Mouse (Mus musculus) stomach, embryonic 14.5 days (tissue): ENCODE data around the gene Atp1b3. TPM values are rescaled to one million over a fixed set of nuclear protein-coding genes. Genes with fewer than 3 reads are reported as not detected.

Experiments used
- ATAC-seq: fragments of 200-750 bp; cut with Nextera tagmentation; 2 replicates; pipeline ENCODE4 v1.8.0; 2017; ENCODE audit warnings: low read depth, moderate TSS enrichment; ENCODE audit not compliant: insufficient number of reproducible peaks, insufficient read depth, low FRiP score
- H3K27ac ChIP-seq: fragments of 300-500 bp; sonication (generic); 2 replicates; pipeline ENCODE4 v1.5.1; 2014; ENCODE audit warnings: mild to moderate bottlenecking, low read length, moderate library complexity, mixed read lengths
- H3K27me3 ChIP-seq: fragments of 300-500 bp; sonication (generic); 2 replicates; pipeline ENCODE4 v1.6.1; 2014; ENCODE audit warnings: low read length, control low read depth, mixed read lengths; ENCODE audit not compliant: control insufficient read depth, insufficient read depth
- H3K36me3 ChIP-seq: fragments of 300-500 bp; sonication (generic); 2 replicates; pipeline ENCODE4 v1.6.1; 2014; ENCODE audit warnings: mild to moderate bottlenecking, control low read depth, low read length, moderate library complexity, mixed read lengths; ENCODE audit not compliant: control insufficient read depth, insufficient read depth
- H3K4me1 ChIP-seq: fragments of 300-500 bp; sonication (generic); 2 replicates; pipeline ENCODE4 v1.6.1; 2014; ENCODE audit warnings: low read length, control low read depth, mixed read lengths; ENCODE audit not compliant: control insufficient read depth, insufficient read depth
- H3K4me2 ChIP-seq: fragments of 300-500 bp; sonication (generic); replicated peaks from 2 replicates; pipeline ENCODE4 v1.6.1; 2014; ENCODE audit warnings: low read depth, low read length, control low read depth
- H3K4me3 ChIP-seq: fragments of 300-500 bp; sonication (generic); 2 replicates; pipeline ENCODE4 v1.5.1; 2014; ENCODE audit warnings: low read depth, low read length, control low read depth
- H3K9ac ChIP-seq: fragments of 300-500 bp; sonication (generic); replicated peaks from 2 replicates; pipeline ENCODE4 v1.6.1; 2014; ENCODE audit warnings: low read depth, mild to moderate bottlenecking, control low read depth, low read length, moderate library complexity, mixed read lengths
- H3K9me3 ChIP-seq: fragments of 300-500 bp; sonication (generic); 2 replicates; pipeline ENCODE4 v1.6.1; 2016; ENCODE audit warnings: low read depth, low read length, control low read depth; ENCODE audit not compliant: control insufficient read depth
- WGBS: fragments of 180-500 bp; shearing (Covaris S2); extraction: QIAGEN DNeasy Blood & Tissue Kit; methylation state at CpG from one replicate; pipeline ENCODE4 v1.1.7; 2014; 5-methylcytosine and 5-hydroxymethylcytosine counted together
- polyA plus RNA-seq: library from polyadenylated mRNA; unstranded; fragments of >200 nt; fragmentation: Nextera tagmentation; extraction: Ambion mirVana; gene quantifications from 2 replicates; pipeline ENCODE4 v1.2.1, GENCODE M21; 2014

The Atp1b3 gene
- polyA plus RNA-seq, 1 experiment from 2014 or later, result 160 TPM

DNA sequence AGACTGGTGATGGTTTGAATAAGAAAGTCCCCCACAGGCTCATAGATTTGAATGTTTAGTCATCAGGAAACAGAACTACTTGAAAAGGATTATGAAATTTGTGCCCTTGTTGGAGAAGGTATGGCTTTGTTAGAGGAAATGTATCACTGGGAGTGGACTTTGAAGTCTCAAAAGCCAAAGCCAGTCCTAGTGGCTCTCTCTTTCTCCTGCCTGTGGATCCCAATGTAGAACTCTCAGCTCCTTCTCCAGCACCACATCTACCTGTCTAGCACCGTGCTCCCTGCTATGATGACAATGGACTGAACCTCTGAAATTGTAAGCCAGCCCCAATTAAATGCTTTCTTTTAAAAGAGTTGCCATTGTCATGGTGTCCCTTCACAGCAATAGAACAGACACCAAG, 12.9 kb upstream of the Atp1b3 start:
- Histone ChIP-seq H3K9me3 (no peaks in the 10 kb centered on the region), H3K4me2 (no peak overlapping the region), H3K36me3 (no peaks in the 10 kb centered on the region), H3K4me3 (no peak overlapping the region), H3K9ac (no peak overlapping the region), H3K27me3 (no peaks in the 10 kb centered on the region), H3K4me1 (0 out of 2 replicates have a peak, but pooled peaks cover 3% of the 10 kb centered on the region), H3K27ac (no peak overlapping the region)
- ATAC-seq, result no peak
- 82% methylated on average over 1 of the region's 1 CpGs for WGBS

DNA sequence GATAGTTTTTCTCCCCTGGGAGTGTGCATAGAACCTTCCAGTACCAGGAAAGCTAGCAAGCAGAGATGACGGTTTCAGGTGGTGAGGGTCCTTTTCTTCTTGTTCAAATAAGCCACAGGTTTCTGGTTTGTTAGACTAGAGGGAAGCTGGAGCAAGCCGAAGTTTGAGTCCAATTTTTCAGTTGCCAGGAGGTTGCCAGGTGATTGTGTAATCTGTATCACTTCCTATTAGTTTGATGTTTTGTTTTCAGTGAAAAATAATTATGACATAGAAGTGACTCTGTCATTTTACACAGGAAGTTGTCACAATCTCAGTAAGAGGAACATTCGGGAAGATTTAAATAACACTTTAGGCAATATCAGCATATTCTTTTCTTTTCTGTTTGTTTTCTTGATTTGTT, 11.6 kb upstream of the Atp1b3 start:
- Histone ChIP-seq H3K36me3 (no peaks in the 10 kb centered on the region), H3K27ac (no peak overlapping the region), H3K27me3 (no peaks in the 10 kb centered on the region), H3K4me2 (no peak overlapping the region), H3K9me3 (no peaks in the 10 kb centered on the region), H3K9ac (no peak overlapping the region), H3K4me3 (no peak overlapping the region), H3K4me1 (no peaks in the 10 kb centered on the region; the same call in 1 of the 2 replicates)
- WGBS, result 70% methylated on average over 3 of the region's 3 CpGs
- no peak for ATAC-seq

GRCm38 (mm10) chr9:96371075-96371474, 6.8 kb upstream of the Atp1b3 start:
- Histone ChIP-seq H3K36me3 (no peaks in the 10 kb centered on the region), H3K4me3 (no peak overlapping the region), H3K4me1 (no peaks in the 10 kb centered on the region; the same call in 1 of the 2 replicates), H3K9me3 (no peaks in the 10 kb centered on the region), H3K27ac (no peak overlapping the region), H3K27me3 (no peaks in the 10 kb centered on the region), H3K4me2 (no peak overlapping the region), H3K9ac (no peak overlapping the region)
- ATAC-seq, result no peak
- 70% methylated on average over 5 of the region's 5 CpGs for WGBS

DNA sequence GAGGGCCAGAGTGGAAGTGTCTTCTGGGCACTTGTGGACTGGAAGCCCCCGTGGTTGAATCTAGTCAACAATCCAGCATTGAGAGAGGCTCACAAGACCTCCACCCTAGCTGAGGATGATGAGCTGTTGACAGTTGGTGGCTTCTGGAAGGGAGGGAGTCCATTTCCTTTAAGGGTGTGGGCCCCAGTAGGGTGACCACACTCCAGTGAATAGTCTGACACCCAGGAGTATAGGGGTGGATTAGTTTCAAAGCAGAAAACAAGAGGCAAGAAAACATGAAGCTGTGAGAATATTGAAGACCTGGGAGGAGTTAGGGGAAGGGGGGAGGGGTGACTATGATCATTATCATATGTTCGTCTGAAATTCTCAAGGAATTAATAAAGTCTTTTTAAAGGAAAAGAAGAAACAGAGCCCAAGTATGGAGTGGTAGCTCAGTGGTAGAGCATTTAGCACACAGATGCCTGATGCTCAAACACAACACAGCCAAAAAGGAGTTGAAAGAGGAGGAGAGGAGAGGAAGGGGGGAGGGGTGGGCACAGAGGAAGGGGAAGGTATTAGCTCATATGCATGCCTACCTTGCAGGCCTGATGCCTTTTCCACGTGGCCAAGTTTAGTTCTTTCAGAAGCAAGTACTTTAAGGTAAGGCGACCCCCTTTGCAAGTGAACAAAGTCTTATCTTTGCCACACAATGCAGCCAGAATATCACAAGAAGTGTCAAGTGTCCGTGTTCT, 5.6 kb upstream of the Atp1b3 start:
- Histone ChIP-seq H3K4me2 (no peak overlapping the region), H3K27me3 (no peaks in the 10 kb centered on the region), H3K4me1 (no peaks in the 10 kb centered on the region; the same call in 1 of the 2 replicates), H3K36me3 (no peaks in the 10 kb centered on the region), H3K9ac (no peak overlapping the region), H3K9me3 (no peaks in the 10 kb centered on the region), H3K4me3 (no peak overlapping the region), H3K27ac (no peak overlapping the region)
- ATAC-seq, result no peak
- whole genome bisulfite sequencing, result 52% methylated on average over 5 of the region's 5 CpGs

DNA sequence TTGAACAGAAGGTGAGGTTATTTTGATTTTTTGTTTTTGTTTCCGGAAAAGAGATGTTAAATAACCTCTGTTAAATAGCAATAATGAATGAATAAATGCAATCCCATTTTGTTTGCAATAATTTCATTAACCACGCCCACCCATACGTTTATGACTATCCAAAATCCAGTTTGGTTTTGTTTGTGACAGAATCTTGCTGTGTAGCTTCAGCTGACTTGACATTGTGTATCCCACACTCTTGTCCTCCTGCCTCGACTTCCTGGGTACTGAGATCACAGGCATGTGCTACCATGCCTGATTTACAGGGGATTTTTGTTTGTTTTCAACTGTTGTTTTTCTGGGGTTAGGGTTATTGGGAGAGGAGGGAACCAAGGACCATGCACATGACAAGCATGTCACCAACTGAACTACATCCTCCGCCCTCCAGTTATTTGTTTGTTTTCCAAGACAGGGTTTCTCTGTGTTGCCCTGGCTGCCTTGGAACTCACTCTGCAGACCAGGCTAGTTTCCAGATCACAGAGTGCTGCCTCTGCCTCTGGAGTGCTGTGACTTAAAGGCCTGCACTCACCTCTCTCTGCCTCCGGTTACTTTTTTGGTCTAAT, 1.1 kb upstream of the Atp1b3 start:
- H3K4me2 ChIP-seq, result no peak overlapping the region
- H3K4me1 ChIP-seq, result peaks cover 12% of the 10 kb centered on the region; the same call in 1 of the 2 replicates
- no peak for ATAC-seq
- 65% methylated on average over 6 of the region's 6 CpGs for WGBS
- H3K9me3 ChIP-seq, result no peaks in the 10 kb centered on the region
- no peak overlapping the region for H3K9ac ChIP-seq
- H3K27ac ChIP-seq, result no peak overlapping the region
- no peaks in the 10 kb centered on the region for H3K27me3 ChIP-seq
- H3K4me3 ChIP-seq, result no peak overlapping the region
- H3K36me3 ChIP-seq, result no peaks in the 10 kb centered on the region

DNA sequence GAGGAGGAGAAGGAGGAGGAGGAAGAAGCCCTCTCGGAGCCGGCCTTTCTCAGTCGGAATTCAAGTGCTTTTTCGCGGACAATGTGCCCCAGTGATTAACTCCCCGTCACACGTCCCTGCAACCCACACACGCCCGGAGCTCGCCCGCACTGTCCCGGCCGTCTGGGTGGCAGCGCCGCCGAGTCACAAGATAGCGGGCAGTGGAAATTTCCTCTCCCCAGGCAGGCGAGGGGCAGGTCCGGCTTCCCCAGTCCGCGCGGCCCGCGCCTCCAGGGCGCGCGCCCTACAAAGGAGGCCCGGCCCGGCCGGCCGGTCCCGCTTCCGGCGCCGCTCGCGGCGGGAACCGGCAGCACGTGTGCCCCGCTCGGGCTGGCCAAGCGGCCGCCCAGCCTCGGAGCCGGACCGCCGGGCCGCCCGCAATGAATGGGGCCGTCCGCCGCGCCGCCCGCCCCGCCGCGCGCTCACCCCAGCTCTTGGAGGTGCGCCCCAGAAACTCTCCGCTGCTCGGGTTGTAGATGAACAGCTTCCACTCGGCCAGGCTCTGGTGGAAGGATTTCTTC, 581 bp downstream of the Atp1b3 start:
- peak; percentile 56 for ATAC-seq
- Histone ChIP-seq H3K4me2 (peak overlapping the region; percentile 57), H3K36me3 (no peaks in the 10 kb centered on the region), H3K4me1 (peaks cover 17% of the 10 kb centered on the region; the same call in 1 of the 2 replicates), H3K9me3 (no peaks in the 10 kb centered on the region), H3K27me3 (no peaks in the 10 kb centered on the region), H3K9ac (peak overlapping the region; percentile 78), H3K27ac (peak overlapping the region; percentile 85), H3K4me3 (peak overlapping the region; percentile 87)
- WGBS, result under 1% methylated on average over 64 of the region's 64 CpGs

DNA sequence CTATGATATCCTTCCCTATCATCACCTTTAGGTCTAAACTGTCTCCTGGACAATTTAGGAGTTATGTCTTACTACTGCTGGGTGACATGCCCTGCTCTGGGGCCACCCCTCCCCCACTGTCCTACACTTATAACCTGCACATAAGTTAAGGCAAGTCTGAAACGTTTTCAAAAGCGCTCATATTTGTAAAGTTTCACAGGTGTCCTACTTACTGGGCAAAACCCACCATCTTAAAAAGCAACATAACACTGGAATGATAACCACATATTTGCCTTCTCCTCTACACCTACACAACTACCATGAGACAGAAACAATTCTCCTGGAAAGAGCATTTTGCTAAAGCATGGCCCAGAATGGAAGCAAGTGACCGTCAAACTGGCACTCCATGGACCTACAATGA, 4.2 kb downstream of the Atp1b3 start:
- H3K4me3 ChIP-seq, result no peak overlapping the region
- H3K4me1 ChIP-seq, result peaks cover 17% of the 10 kb centered on the region; the same call in 1 of the 2 replicates
- H3K4me2 ChIP-seq, result no peak overlapping the region
- no peak for ATAC-seq
- WGBS, result 84% methylated on average over 3 of the region's 3 CpGs
- H3K9me3 ChIP-seq, result no peaks in the 10 kb centered on the region
- H3K27ac ChIP-seq, result no peak overlapping the region
- no peaks in the 10 kb centered on the region for H3K36me3 ChIP-seq
- no peaks in the 10 kb centered on the region for H3K27me3 ChIP-seq
- H3K9ac ChIP-seq, result no peak overlapping the region

GRCm38 (mm10) chr9:96353799-96354198, 10.4 kb downstream of the Atp1b3 start:
- Histone ChIP-seq H3K9ac (no peak overlapping the region), H3K4me3 (no peak overlapping the region), H3K4me1 (no peaks in the 10 kb centered on the region), H3K27ac (no peak overlapping the region), H3K4me2 (no peak overlapping the region), H3K36me3 (no peaks in the 10 kb centered on the region), H3K27me3 (no peaks in the 10 kb centered on the region), H3K9me3 (no peaks in the 10 kb centered on the region)
- ATAC-seq, result no peak
- 57% methylated on average over 8 of the region's 8 CpGs for WGBS
